Mouse (Mus musculus): Measurements from ENCODE around the gene Haao. TPM values are rescaled to one million over a fixed set of nuclear protein-coding genes. Genes with fewer than 3 reads are reported as not detected.

Haao gene
- total RNA-seq, 1 experiment = 0.54 TPM

- no peaks in the 10 kb centered on the region for H3K9me3 ChIP-seq (ENCODE audit: control insufficient read depth, insufficient read depth, low read depth, low read length)
- DNase-seq (ENCODE audit: low read depth, low spot score) = no peak
- H3K9ac ChIP-seq (ENCODE audit: insufficient read depth, low read depth, low read length, poor library complexity, severe bottlenecking) = no peak overlapping the region
- H3K36me3 ChIP-seq (ENCODE audit: control insufficient read depth, insufficient read depth, low read length, poor library complexity, severe bottlenecking) = peaks cover 11% of the 10 kb centered on the region; the same call in 1 of the 2 replicates
- in situ Hi-C loops (cut with MboI; ENCODE audit: low sequenced_read_pairs in 2 of 2, unreplicated experiment in 2 of 2) = loop anchor here in 1 of 2 experiments (25.0 kb wide), 1 partner anchor 762 kb away; no protein-coding TSS in a partner anchor
- no peak overlapping the region for H3K27ac ChIP-seq (ENCODE audit: insufficient read depth, low read depth, low read length, poor library complexity, severe bottlenecking)
- no peak overlapping the region for H3K4me3 ChIP-seq (ENCODE audit: insufficient read depth in 1 of 2, low read depth in 1 of 2, low read length in 2 of 2, poor library complexity in 1 of 2, severe bottlenecking in 1 of 2)
- peaks cover 3 to 7% of the 10 kb centered on the region in 2 experiments; a peak in 2 of 4 replicates for H3K4me1 ChIP-seq (ENCODE audit: control insufficient read depth in 2 of 2, insufficient read depth in 2 of 2, low read length in 2 of 2, poor library complexity in 1 of 2)
- TF ChIP-seq CHD2 (IDR thresholded peaks at IDR 0.05; ENCODE audit: low read depth, low read length) = no peak
- no peak for TF ChIP-seq ZNF384 (IDR thresholded peaks at IDR 0.05; ENCODE audit: low read depth, low read length)
- TF ChIP-seq HCFC1 (IDR thresholded peaks at IDR 0.05; ENCODE audit: borderline replicate concordance, insufficient read depth, low read length) = no peak
- TF ChIP-seq MAFK (IDR thresholded peaks at IDR 0.05; ENCODE audit: insufficient read depth, low read depth, low read length) = no peak
- TF ChIP-seq ZC3H11A (IDR thresholded peaks at IDR 0.05; ENCODE audit: borderline replicate concordance, low read depth, low read length) = no peak
Observed at GRCm38 (mm10) chr17:83799506-83800050, 48.2 kb downstream of the Haao start.

- H3K4me3 ChIP-seq (ENCODE audit: insufficient read depth in 1 of 2, low read depth in 1 of 2, low read length in 2 of 2, poor library complexity in 1 of 2, severe bottlenecking in 1 of 2) = no peak overlapping the region
- H3K4me1 ChIP-seq (ENCODE audit: control insufficient read depth in 2 of 2, insufficient read depth in 2 of 2, low read length in 2 of 2, poor library complexity in 1 of 2) = peaks cover 7 to 14% of the 10 kb centered on the region in 2 experiments; a peak in 3 of 4 replicates
- no peaks in the 10 kb centered on the region for H3K9me3 ChIP-seq (ENCODE audit: control insufficient read depth, insufficient read depth, low read depth, low read length)
- DNase-seq (ENCODE audit: low read depth, low spot score) = no peak
- no peak overlapping the region for H3K27ac ChIP-seq (ENCODE audit: insufficient read depth, low read depth, low read length, poor library complexity, severe bottlenecking)
- no peak overlapping the region for H3K9ac ChIP-seq (ENCODE audit: insufficient read depth, low read depth, low read length, poor library complexity, severe bottlenecking)
- in situ Hi-C loops (cut with MboI; ENCODE audit: low sequenced_read_pairs in 2 of 2, unreplicated experiment in 2 of 2) = no loop called here
- H3K36me3 ChIP-seq (ENCODE audit: control insufficient read depth, insufficient read depth, low read length, poor library complexity, severe bottlenecking) = peaks cover 14% of the 10 kb centered on the region
- TF ChIP-seq ZNF384 (IDR thresholded peaks at IDR 0.05; ENCODE audit: low read depth, low read length) (no peak), ZC3H11A (IDR thresholded peaks at IDR 0.05; ENCODE audit: borderline replicate concordance, low read depth, low read length) (no peak), CHD2 (IDR thresholded peaks at IDR 0.05; ENCODE audit: low read depth, low read length) (no peak), HCFC1 (IDR thresholded peaks at IDR 0.05; ENCODE audit: borderline replicate concordance, insufficient read depth, low read length) (no peak), MAFK (IDR thresholded peaks at IDR 0.05; ENCODE audit: insufficient read depth, low read depth, low read length) (no peak)
Observed at GRCm38 (mm10) chr17:83795121-83795520, 52.6 kb downstream of the Haao start.

GRCm38 (mm10) chr17:83792388-83792787, 55.4 kb downstream of the Haao start:
- Histone ChIP-seq H3K36me3 (ENCODE audit: control insufficient read depth, insufficient read depth, low read length, poor library complexity, severe bottlenecking) (peaks cover 18% of the 10 kb centered on the region), H3K4me1 (ENCODE audit: control insufficient read depth in 2 of 2, insufficient read depth in 2 of 2, low read length in 2 of 2, poor library complexity in 1 of 2) (peaks cover 7 to 14% of the 10 kb centered on the region in 2 experiments; a peak in 3 of 4 replicates), H3K4me3 (ENCODE audit: insufficient read depth in 1 of 2, low read depth in 1 of 2, low read length in 2 of 2, poor library complexity in 1 of 2, severe bottlenecking in 1 of 2) (peak overlapping the region; percentile 35 to 67), H3K9ac (ENCODE audit: insufficient read depth, low read depth, low read length, poor library complexity, severe bottlenecking) (peak overlapping the region; percentile 84; the same call in 1 of the 2 replicates), H3K27ac (ENCODE audit: insufficient read depth, low read depth, low read length, poor library complexity, severe bottlenecking) (0 out of 2 replicates have a peak overlapping the region, but pooled peaks have one; percentile 45), H3K9me3 (ENCODE audit: control insufficient read depth, insufficient read depth, low read depth, low read length) (no peaks in the 10 kb centered on the region)
- in situ Hi-C loops (cut with MboI; ENCODE audit: low sequenced_read_pairs in 2 of 2, unreplicated experiment in 2 of 2) = no loop called here
- no peak for DNase-seq (ENCODE audit: low read depth, low spot score)
- TF ChIP-seq MAFK (IDR thresholded peaks at IDR 0.05; ENCODE audit: insufficient read depth, low read depth, low read length) (no peak), ZNF384 (IDR thresholded peaks at IDR 0.05; ENCODE audit: low read depth, low read length) (no peak), CHD2 (IDR thresholded peaks at IDR 0.05; ENCODE audit: low read depth, low read length) (no peak), ZC3H11A (IDR thresholded peaks at IDR 0.05; ENCODE audit: borderline replicate concordance, low read depth, low read length) (no peak), HCFC1 (IDR thresholded peaks at IDR 0.05; ENCODE audit: borderline replicate concordance, insufficient read depth, low read length) (no peak)

- peaks cover 26% of the 10 kb centered on the region for H3K36me3 ChIP-seq (ENCODE audit: control insufficient read depth, insufficient read depth, low read length, poor library complexity, severe bottlenecking)
- no peak for DNase-seq (ENCODE audit: low read depth, low spot score)
- no peak for TF ChIP-seq ZC3H11A (IDR thresholded peaks at IDR 0.05; ENCODE audit: borderline replicate concordance, low read depth, low read length)
- no peak for TF ChIP-seq ZNF384 (IDR thresholded peaks at IDR 0.05; ENCODE audit: low read depth, low read length)
- TF ChIP-seq CHD2 (IDR thresholded peaks at IDR 0.05; ENCODE audit: low read depth, low read length) = no peak
- TF ChIP-seq MAFK (IDR thresholded peaks at IDR 0.05; ENCODE audit: insufficient read depth, low read depth, low read length) = no peak
- no peak for TF ChIP-seq HCFC1 (IDR thresholded peaks at IDR 0.05; ENCODE audit: borderline replicate concordance, insufficient read depth, low read length)
Observed at GRCm38 (mm10) chr17:83790158-83790557, 57.6 kb downstream of the Haao start.

More at GRCm38 (mm10) chr17:83790158-83790557, 57.6 kb downstream of the Haao start:
- Histone ChIP-seq H3K9ac (ENCODE audit: insufficient read depth, low read depth, low read length, poor library complexity, severe bottlenecking) (no peak overlapping the region), H3K9me3 (ENCODE audit: control insufficient read depth, insufficient read depth, low read depth, low read length) (no peaks in the 10 kb centered on the region), H3K4me3 (ENCODE audit: insufficient read depth in 1 of 2, low read depth in 1 of 2, low read length in 2 of 2, poor library complexity in 1 of 2, severe bottlenecking in 1 of 2) (no peak overlapping the region), H3K27ac (ENCODE audit: insufficient read depth, low read depth, low read length, poor library complexity, severe bottlenecking) (no peak overlapping the region), H3K4me1 (ENCODE audit: control insufficient read depth in 2 of 2, insufficient read depth in 2 of 2, low read length in 2 of 2, poor library complexity in 1 of 2) (peaks cover 7 to 14% of the 10 kb centered on the region in 2 experiments; a peak in 3 of 4 replicates)
- in situ Hi-C loops (cut with MboI; ENCODE audit: low sequenced_read_pairs in 2 of 2, unreplicated experiment in 2 of 2) = no loop called here
